Mouse (Mus musculus): ENCODE measurements at regions not wholly inside any gene's neighbourhood (a gene's known extent, or its start where the extent isn't known, plus 50 kb on each side); places are given as distances from the start of the nearest gene placed in this dataset.
"Not testable (repeated sequence)": the region's sequence is repeated elsewhere in the genome, so short reads cannot be mapped to it uniquely, and the experiment has no call there.

GRCm38 (mm10) chr5:102123285-102123684 lies 53.6 kb upstream of the Wdfy3 start:
- peak; percentile 51 to 68 for DNase-seq (ENCODE audit: low spot score in 2 of 2)

DNA sequence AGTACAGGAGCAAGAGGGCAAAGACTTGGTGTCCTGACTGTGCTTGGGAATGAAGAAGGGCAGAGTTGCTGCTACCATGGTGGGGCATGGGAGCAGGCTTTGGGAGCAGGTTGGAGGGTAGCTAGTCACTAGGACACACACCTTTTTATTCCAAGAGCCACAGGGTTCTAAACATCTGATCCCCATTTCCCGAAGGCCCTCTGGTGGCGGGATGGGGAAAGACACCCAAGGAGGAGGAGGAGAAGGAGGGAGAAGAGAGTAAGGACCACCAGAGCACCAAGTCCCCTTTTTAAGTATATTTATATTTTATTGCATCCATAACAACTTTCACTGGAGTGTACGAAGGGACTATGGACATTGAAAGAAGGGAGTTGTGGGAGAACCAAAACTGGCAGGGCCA lies 57.0 kb upstream of the Wdfy3 start:
- DNase-seq (ENCODE audit: low spot score in 2 of 2) = peak; percentile 17 to 47

- DNase-seq (ENCODE audit: low spot score in 2 of 2) = no peak
These were observed 78.3 kb upstream of the Wdfy3 start for GRCm38 (mm10) chr5:102147991-102148390.

DNA sequence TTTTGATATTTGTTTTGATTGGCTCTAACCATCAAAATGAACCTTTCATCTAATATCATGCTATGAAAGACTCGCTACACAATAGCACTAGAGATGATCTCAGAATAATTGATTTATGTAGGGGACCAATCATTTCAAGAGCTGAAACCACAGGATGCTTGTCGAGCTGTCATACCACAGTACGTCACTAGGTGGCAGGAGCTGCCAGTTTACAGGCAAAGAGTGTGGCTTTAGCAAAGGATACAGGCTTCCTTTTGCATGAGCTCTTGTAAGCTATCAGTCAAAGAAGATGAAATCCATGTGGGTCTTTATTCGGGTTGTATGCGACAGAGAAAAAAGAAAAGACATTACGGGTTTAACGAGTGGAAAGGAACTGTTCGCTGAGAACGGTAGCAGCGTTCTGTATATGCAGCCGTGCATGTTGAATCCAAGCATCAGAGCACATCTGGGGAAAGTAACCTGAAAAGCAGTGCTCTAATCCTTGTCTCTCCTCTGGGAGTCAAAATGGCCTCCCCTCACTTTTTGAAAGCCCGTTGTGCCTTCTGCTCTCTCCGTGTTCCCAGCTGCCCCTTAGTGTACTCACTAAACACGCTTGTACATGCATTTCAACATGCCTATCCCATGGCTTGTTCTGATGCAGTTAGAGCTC lies 79.9 kb upstream of the Wdfy3 start:
- peak; percentile 83 to 95 for DNase-seq (ENCODE audit: low spot score in 2 of 2)

DNA sequence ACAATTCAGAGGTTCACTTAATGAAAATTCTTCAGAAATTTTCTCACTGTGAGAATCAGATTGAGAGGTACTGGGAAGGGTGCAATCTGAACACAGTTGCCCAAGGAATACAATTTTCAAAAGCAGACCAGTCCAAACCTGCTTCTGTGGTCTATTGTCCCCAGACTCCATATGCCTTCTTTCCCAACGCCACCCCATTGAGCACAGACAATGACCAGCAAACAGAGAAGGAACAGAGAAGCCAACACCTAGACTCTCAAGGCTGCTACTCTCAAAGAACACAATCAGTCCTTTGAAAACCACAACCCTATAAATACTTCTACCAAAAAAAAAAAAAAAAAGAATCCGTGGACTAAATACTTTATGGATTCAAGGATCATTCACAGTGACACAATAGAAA lies 89.9 kb upstream of the Wdfy3 start:
- DNase-seq (ENCODE audit: low spot score in 2 of 2) = no peak

DNA sequence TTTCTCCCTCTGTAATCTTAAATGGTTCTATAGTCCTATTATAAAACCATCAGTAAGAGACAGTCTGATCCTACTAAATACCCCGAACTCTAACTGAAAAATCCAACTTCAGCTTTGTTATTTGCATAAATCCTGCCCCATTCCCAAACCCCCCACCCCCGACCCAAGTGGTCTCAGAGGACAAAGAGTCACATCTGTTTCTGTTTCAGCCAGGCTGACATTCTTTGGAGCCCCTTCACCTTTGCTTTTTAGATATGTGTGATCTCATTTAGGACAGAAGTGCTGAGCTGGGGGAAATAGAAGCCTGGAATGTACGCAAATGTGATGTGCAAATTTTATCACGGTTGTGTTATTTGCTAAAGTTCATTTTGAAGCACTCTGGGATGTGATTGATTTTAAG lies 98.3 kb upstream of the Wdfy3 start:
- DNase-seq (ENCODE audit: low spot score in 2 of 2) = no peak

DNA sequence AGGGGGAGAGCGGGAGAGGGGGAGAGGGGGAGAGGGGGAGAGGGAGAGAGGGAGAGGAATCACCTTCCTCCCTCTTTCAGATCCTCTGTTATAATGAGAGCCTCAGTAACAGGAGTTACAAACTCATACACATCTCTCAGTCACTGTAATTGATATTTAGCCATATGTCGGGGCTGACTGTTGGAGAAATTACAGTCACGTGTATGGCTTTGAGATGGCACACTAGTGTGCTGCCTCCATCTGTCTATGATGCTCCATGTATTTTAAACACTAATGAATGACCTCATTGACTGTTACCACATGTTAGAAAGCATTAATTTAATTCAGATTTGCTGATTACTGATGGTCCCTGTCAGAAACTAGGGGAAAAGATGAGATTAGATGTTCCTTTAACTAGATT lies 102.1 kb upstream of the Wdfy3 start:
- DNase-seq (ENCODE audit: low spot score in 2 of 2) = peak; percentile 25 to 67

DNA sequence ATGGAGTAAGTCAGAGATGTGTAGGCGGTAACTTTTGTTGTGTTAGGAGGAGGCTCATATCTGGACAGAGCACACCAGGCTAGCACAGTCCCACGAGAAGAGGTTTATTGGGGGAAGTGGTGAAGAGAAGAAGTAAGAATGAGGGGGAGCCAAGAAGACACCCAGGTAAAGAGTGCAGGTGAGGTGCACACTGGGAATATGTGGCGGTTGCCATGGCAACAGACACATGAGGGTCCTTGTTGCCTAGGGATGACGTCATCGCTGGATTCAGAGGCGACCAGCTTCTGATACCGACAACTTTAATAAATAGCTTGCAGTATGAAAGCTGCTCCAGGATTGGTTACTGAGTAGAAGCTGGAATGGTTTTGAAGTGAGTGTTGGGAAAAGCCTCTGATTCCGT lies 110.5 kb upstream of the Wdfy3 start:
- no peak for DNase-seq (ENCODE audit: low spot score in 2 of 2)

GRCm38 (mm10) chr5:102188951-102189350 lies 119.2 kb upstream of the Wdfy3 start:
- DNase-seq (ENCODE audit: low spot score in 2 of 2) = not testable (repeated sequence)

DNA sequence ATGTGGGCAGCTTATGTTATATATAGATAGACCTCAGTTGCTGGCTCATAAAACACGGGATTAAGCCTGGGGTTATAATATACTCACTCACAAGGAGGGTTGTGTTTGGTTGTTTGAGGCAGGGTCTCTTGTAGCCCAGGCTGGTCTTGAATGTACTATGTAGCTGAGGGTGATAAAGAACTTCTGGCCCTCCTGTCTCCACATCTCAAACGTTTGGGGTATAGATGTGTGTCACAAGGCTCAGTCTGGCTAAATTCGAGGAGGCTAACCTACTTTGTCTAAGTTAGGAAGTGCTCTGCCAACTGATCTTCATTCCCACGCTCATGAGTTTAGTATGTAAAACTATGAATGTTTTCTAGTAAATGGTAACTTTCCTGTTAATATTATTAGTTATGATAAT lies 136.7 kb upstream of the Wdfy3 start:
- DNase-seq (ENCODE audit: low spot score in 2 of 2) = no peak

- DNase-seq (ENCODE audit: low spot score in 2 of 2) = peak; percentile 57 to 89
These were observed 137.2 kb upstream of the Wdfy3 start for GRCm38 (mm10) chr5:102206953-102207352.

DNA sequence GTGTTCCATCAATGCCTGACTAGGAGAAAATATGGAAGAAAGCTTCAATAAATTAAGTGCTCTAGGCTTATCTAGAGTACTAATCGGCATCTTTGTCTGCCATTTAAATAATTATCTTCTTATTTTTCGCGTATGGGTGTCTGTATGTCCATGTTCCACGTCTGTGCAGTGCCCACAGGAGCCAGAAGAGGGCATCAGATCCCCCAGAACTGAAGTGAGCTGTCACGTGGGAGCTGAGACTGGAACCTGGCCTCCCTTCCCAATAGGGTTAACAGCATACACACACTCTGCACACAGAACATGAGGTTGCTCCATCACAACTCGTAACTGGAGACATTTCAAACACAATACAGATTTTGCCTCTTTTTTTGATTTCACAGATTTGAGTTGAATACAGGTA lies 143.4 kb upstream of the Wdfy3 start:
- DNase-seq (ENCODE audit: low spot score in 2 of 2) = peak in 1 of 2 experiments; percentile 56

- DNase-seq (ENCODE audit: low spot score in 2 of 2) = no peak
These were observed 157.4 kb upstream of the Wdfy3 start for GRCm38 (mm10) chr5:102227131-102227530.

DNA sequence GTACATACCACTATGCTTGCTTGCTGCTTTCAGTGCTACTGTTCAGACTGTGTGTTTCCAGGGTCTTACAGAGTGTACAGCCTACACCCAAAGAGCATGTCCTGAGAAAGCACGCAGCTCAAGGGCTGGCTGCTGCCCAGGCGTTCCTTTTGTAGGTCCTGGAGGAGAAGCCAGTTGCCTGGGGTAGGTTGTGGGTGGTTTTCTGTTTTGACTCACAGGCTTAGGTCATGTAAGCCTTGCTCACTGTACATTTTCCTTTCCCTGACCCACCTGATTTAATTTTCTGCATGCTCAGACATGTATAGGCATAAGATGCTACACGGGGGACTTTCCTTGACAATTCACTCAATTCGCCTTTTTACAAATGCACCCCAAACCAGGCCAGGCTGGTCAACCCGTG lies 172.9 kb upstream of the Wdfy3 start:
- DNase-seq (ENCODE audit: low spot score in 2 of 2) = no peak

- DNase-seq (ENCODE audit: low spot score in 2 of 2) = peak in 1 of 2 experiments; percentile 8
These were observed 175.0 kb upstream of the Wdfy3 start for GRCm38 (mm10) chr5:102244706-102245105.

- DNase-seq (ENCODE audit: low spot score in 2 of 2) = no peak
These were observed 179.0 kb upstream of the Wdfy3 start for GRCm38 (mm10) chr5:102248747-102249146.

GRCm38 (mm10) chr5:102251076-102251475 lies 181.4 kb upstream of the Wdfy3 start:
- DNase-seq (ENCODE audit: low spot score in 2 of 2) = no peak

DNA sequence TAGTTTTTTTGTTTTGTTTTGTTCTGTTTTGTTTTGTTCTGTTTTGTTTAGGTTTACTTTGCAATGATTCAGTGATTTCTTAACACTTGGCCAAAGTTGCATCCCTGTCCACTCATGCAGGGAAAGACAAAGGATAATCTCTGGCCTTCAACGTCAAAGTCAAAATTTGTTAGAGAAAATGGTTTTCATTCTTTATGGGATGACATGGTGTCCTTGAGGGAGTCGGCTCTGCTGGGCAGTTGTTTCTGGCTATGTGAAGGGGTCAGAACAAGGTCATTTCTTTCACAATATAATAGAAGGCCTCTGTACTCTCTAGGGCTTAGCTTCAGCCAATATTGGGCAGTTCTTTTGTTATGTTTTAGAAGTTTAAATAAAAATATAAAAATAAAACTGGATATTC lies 184.1 kb upstream of the Wdfy3 start:
- no peak for DNase-seq (ENCODE audit: low spot score in 2 of 2)

- DNase-seq (ENCODE audit: low spot score in 2 of 2) = no peak
These were observed 187.4 kb upstream of the Wdfy3 start for GRCm38 (mm10) chr5:102257104-102257503.

DNA sequence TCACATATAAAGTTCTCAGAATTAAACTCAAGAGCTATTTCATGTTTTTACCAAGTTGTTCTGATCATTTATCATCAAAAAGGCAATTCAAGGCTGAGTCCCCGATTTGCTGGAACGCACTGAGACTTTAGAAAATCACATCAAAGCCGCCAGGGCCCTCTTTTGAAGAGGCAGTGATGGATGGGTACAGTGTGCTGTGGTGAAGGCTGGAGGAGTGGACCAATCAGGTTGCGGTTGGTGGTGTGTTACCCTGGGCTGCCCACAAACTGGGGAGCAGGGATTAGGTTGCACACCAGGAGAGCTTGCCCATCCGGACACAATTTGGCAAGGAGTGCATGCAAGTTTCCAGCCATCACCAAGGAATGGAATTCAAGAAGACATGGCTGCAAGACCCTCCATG lies 191.9 kb upstream of the Wdfy3 start:
- DNase-seq (ENCODE audit: low spot score in 2 of 2) = no peak

DNA sequence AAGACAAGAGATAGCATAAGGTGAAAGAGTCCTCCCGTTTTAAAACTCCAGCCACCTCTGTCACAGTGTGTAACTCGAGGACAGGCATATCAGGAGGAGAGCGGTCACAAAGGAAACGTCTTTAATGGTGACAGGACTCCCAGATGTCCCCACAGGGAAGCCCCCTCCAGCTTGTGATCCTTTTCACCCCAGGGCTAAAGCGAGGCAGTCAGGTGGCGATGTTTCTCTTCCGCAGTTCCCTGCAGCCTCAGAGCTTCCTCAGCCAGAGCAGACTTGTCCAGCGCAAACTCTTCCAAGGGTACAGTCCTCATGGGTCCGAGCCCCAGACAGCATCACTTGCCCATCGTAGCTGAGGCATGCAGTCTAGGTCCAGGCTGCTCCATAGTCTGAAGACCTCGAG lies 196.7 kb upstream of the Wdfy3 start:
- no peak for DNase-seq (ENCODE audit: low spot score in 2 of 2)

GRCm38 (mm10) chr5:102267150-102267549 lies 197.4 kb upstream of the Wdfy3 start:
- DNase-seq (ENCODE audit: low spot score in 2 of 2) = no peak

DNA sequence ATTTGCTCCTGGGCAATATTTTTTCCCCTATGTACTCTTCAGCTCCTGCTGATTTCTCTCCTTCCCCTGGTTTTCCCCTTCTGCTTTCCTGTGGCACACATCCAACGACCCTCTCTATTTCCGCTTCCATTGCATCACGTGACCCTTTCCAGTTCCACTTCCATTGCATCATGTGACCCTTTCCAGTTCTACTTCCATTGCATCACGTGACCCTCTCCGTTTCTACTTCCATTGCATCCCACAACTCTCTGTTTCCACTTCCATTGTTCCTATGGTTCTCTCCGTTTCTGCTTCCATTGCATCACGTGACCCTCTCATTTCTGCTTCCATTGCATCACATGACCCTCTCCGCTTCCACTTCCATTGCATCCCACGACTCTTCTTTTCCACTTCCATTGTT lies 199.5 kb upstream of the Wdfy3 start:
- no peak for DNase-seq (ENCODE audit: low spot score in 2 of 2)

GRCm38 (mm10) chr5:102275621-102276020 lies 205.6 kb upstream of the Arhgap24 start:
- no peak for DNase-seq (ENCODE audit: low spot score in 2 of 2)
